Mouse (Mus musculus) hindbrain, embryonic 14.5 days (tissue): ENCODE data around the gene Adgrl3. TPM values are rescaled to one million over a fixed set of nuclear protein-coding genes. Genes with fewer than 3 reads are reported as not detected.

Source experiments
- ATAC-seq: fragments of 200-750 bp; cut with Nextera tagmentation; 2 replicates; pipeline ENCODE4 v1.8.0; 2017; ENCODE audit warnings: moderate number of reproducible peaks, mild to moderate bottlenecking, moderate TSS enrichment, moderate library complexity; ENCODE audit not compliant: low FRiP score
- DNase-seq: peaks from one replicate; pipeline ENCODE4 v3.0.0-alpha.2; 2015; ENCODE audit warnings: low spot score
- H3K27ac ChIP-seq: fragments of 300-500 bp; sonication (generic); 2 replicates; pipeline ENCODE4 v1.5.1; 2014; ENCODE audit warnings: mild to moderate bottlenecking, moderate library complexity
- H3K27me3 ChIP-seq: fragments of 300-500 bp; sonication (generic); 2 replicates; pipeline ENCODE4 v1.6.1; 2014; ENCODE audit warnings: mild to moderate bottlenecking, low read length, mixed read lengths; ENCODE audit not compliant: control insufficient read depth, insufficient read depth
- H3K36me3 ChIP-seq: fragments of 300-500 bp; sonication (generic); replicated peaks from 2 replicates; pipeline ENCODE4 v1.6.1; 2014; ENCODE audit not compliant: control insufficient read depth, insufficient read depth
- H3K4me1 ChIP-seq: fragments of 300-500 bp; sonication (generic); replicated peaks from 2 replicates; pipeline ENCODE4 v1.6.1; 2014; ENCODE audit warnings: antibody characterized with exemption, low read length, mixed read lengths; ENCODE audit not compliant: control insufficient read depth, insufficient read depth
- H3K4me2 ChIP-seq: fragments of 300-500 bp; sonication (generic); replicated peaks from 2 replicates; pipeline ENCODE4 v1.6.1; 2014; ENCODE audit warnings: mild to moderate bottlenecking, moderate library complexity
- H3K4me3 ChIP-seq: fragments of 300-500 bp; sonication (generic); replicated peaks from 2 replicates; pipeline ENCODE4 v1.5.1; 2014; ENCODE audit warnings: mild to moderate bottlenecking, low read length
- H3K9ac ChIP-seq: fragments of 300-500 bp; sonication (generic); 2 replicates; pipeline ENCODE4 v1.6.1; 2014
- H3K9me3 ChIP-seq: fragments of 300-500 bp; sonication (generic); 2 replicates; pipeline ENCODE4 v1.6.1; 2016; ENCODE audit warnings: low read length; ENCODE audit not compliant: control insufficient read depth
- WGBS: fragments of 180-500 bp; shearing (Covaris S2); extraction: QIAGEN DNeasy Blood & Tissue Kit; methylation state at CpG from one replicate; pipeline ENCODE4 v1.1.7; 2014; 5-methylcytosine and 5-hydroxymethylcytosine counted together
- polyA plus RNA-seq: library from polyadenylated mRNA; unstranded; fragments of >200 nt; fragmentation: Nextera tagmentation; extraction: Ambion mirVana; gene quantifications from 2 replicates; pipeline ENCODE4 v1.2.1, GENCODE M21; 2014

The Adgrl3 gene
- polyA plus RNA-seq, 1 experiment from 2014 or later = 77.7 TPM

DNA sequence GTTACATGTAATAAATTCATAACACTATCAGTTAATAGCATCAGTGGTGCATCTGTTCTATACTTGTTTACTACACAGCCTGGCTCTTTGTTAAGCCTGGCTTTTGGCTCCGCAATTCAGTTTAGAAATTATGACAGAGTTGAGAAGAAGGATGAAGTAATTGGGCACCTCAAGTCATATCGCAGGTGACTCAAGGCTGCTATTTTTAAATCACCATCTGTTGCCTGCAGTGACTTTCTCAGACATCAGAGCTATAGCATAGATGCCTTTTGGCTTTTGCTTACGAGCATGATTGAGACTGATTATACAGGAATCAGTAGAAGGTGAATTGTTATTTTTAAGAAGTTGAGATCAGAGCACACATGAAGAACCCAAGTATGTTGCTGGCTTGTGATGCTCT, 236.2 kb downstream of the Adgrl3 start:
- ATAC-seq = no peak
- WGBS = 85% methylated on average over 3 of the region's 3 CpGs
- no peak overlapping the region for H3K4me2 ChIP-seq

DNA sequence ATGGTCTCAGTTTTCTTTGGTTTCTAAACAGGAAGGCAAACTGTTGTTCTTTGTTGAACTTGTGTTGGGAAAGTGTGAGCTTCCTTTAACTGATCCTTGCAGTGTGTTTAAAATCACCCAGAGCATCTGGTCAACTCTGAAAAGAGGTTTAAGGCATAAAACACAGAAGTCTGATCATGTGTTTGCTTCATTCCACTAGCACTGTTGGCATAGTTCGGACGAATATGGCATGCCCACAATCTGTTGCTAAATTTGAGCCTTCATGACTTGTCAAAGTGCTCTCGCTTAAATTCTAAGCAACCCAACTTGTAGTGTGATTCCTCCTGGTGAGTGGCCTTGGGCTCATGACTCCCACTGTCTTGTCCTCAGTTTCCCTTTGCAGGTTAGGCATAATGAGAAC, 249.8 kb downstream of the Adgrl3 start:
- WGBS = 87% methylated on average over 3 of the region's 3 CpGs
- ATAC-seq (no peak), DNase-seq (no peak)
- no peaks in the 10 kb centered on the region; the same call in 1 of the 2 replicates for H3K4me1 ChIP-seq
- no peak overlapping the region for H3K4me2 ChIP-seq
- H3K27ac ChIP-seq = no peak overlapping the region
- no peaks in the 10 kb centered on the region for H3K9me3 ChIP-seq
- H3K4me3 ChIP-seq = no peak overlapping the region
- no peaks in the 10 kb centered on the region for H3K27me3 ChIP-seq
- no peak overlapping the region for H3K9ac ChIP-seq
- H3K36me3 ChIP-seq = no peaks in the 10 kb centered on the region

More for the DNA sequence above, 236.2 kb downstream of the Adgrl3 start:
- Histone ChIP-seq H3K9me3 (no peaks in the 10 kb centered on the region), H3K36me3 (no peaks in the 10 kb centered on the region), H3K27ac (no peak overlapping the region), H3K9ac (no peak overlapping the region), H3K27me3 (no peaks in the 10 kb centered on the region), H3K4me3 (no peak overlapping the region), H3K4me1 (no peaks in the 10 kb centered on the region)
- no peak for DNase-seq

DNA sequence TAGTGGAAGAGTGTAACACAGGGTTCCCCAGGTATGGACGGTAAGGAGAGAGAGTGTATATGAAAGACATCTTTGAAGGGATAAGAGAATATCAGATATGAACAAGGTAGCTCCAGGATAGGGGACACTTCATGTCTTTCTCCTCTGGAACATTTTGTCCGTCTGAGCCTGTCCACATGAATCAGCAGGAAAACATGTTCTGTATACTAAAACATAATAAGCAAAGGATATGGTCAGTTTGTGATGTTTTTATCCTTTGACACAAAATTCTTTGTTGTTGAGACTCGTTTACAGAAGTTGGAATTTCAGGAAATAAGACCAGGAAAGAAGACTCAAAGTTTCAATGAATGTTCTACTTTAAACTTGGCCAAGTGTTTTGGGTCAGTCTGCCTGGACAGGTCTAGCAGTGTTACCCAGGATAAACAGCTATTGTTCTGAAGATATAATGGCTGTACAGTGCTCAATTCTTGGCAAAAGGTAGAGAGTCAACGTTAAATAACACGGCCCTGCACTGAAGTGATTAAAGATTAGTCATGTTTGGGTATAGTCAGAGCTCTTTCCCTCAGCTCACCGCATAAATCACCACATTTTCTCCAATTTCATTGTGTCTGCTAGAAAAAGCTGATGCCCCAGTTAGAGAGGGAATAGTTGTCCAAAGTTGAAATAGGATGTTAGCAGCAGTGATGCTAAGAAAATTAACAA, 255.6 kb downstream of the Adgrl3 start:
- H3K9me3 ChIP-seq = no peaks in the 10 kb centered on the region
- WGBS = 63% methylated on average over 6 of the region's 6 CpGs
- no peak overlapping the region for H3K27ac ChIP-seq
- H3K9ac ChIP-seq = no peak overlapping the region
- no peak overlapping the region for H3K4me2 ChIP-seq
- DNase-seq (no peak), ATAC-seq (no peak)
- H3K27me3 ChIP-seq = no peaks in the 10 kb centered on the region
- no peaks in the 10 kb centered on the region for H3K36me3 ChIP-seq
- H3K4me3 ChIP-seq = no peak overlapping the region
- H3K4me1 ChIP-seq = no peaks in the 10 kb centered on the region; the same call in 1 of the 2 replicates

DNA sequence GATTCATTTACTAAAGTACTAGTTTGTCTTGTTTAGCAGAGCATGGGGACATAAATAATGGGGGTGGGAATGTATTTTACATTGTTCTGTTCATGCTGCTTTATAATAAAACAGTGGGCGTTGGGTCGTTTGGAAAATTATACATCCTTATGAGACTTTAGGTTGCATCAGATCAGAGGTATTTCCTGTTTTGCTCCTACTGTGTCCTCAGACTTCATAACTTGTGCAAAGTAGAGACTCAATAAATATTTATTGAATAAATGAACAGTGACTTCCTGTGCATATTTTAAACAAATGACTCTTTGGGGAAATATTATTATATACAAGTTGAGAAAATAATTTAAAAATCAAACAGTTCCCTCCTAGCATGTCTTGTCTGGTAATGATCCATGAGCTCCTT, 259.3 kb downstream of the Adgrl3 start:
- Histone ChIP-seq H3K9me3 (no peaks in the 10 kb centered on the region), H3K4me2 (no peak overlapping the region), H3K9ac (no peak overlapping the region), H3K36me3 (no peaks in the 10 kb centered on the region), H3K4me3 (no peak overlapping the region), H3K27me3 (no peaks in the 10 kb centered on the region), H3K27ac (no peak overlapping the region), H3K4me1 (peaks cover 4% of the 10 kb centered on the region; the same call in 1 of the 2 replicates)
- no peak for ATAC-seq
- no peak for DNase-seq
- WGBS = 73% methylated on average over 2 of the region's 2 CpGs

DNA sequence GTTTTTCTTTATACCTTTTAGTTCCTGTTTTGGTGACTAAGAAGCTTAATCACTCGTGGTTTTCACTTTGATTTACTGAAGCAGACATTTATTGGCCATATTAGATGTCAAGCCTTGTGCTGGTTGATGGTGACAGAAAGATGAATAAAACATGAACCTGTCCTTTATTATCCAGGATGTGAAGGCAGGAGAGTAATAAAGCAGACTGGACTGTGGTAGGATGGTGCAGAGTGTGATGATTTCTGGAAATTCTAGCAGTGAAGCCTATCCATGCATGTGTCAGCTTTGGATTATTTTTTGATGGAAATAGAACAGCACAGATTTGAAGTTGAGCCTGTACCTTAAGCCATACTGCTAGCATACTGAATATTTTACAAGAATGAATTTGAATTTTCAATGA, 265.7 kb downstream of the Adgrl3 start:
- Histone ChIP-seq H3K4me3 (no peak overlapping the region), H3K27me3 (no peaks in the 10 kb centered on the region), H3K9ac (no peak overlapping the region), H3K4me1 (peaks cover 4% of the 10 kb centered on the region; the same call in 1 of the 2 replicates), H3K9me3 (no peaks in the 10 kb centered on the region), H3K4me2 (no peak overlapping the region), H3K27ac (no peak overlapping the region), H3K36me3 (no peaks in the 10 kb centered on the region)
- DNase-seq (no peak), ATAC-seq (no peak)
- WGBS = 20% methylated on average over 1 of the region's 1 CpGs

DNA sequence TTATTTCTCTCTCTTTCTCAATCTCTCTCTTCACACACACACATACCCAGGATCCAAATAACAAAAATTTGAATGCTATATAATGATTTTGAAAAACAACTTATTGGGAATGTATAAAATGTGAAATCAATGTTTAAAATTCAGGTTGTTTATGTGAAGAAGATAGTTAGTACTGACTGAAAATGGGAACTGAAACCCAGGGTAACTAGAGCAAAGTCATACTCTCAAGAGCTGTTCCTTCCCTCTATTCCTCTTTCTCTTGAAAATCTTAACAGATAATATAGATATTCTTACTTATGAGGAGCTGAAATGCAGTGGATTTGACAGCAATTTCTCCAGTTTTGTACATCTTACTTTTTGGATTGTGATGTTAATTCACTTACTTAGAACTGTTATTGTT, 281.9 kb downstream of the Adgrl3 start:
- ATAC-seq = no peak
- Histone ChIP-seq H3K9ac (no peak overlapping the region), H3K4me2 (no peak overlapping the region), H3K4me3 (no peak overlapping the region), H3K36me3 (no peaks in the 10 kb centered on the region), H3K27ac (no peak overlapping the region), H3K9me3 (no peaks in the 10 kb centered on the region), H3K4me1 (no peaks in the 10 kb centered on the region), H3K27me3 (no peaks in the 10 kb centered on the region)
- no peak for DNase-seq

DNA sequence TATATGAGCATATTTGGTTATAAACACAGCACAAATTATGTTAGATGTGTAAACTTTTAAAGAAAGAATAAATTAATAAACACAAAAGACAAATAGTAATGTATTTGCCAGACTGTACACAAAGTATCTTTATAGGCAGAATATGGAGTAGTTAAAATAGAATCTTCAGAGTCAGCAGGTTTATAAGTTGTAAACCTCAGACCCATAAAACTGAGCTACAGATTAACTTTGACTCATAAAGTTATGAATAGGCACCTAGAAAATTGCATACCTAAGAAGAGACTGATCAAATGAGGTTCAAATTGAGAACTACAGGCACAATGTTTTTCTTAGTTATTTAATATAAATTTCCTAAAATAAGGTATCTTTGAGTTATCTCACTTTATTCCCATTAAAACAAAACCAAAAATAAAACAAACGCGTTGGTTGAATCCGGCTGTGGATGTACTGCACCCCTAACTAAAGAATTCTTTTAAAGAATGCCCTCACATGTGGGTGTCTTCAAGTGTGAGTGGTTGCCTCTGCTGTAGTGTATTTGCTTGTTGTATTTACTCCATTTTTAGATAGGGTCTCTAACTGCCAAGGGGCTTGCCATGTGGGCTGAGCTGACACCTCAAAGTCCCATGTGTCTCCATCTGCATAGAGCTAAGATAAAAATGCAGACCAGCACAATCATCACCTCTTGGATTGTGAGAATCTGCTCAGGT, 297.6 kb downstream of the Adgrl3 start:
- DNase-seq = no peak
- WGBS = 97% methylated on average over 3 of the region's 3 CpGs

DNA sequence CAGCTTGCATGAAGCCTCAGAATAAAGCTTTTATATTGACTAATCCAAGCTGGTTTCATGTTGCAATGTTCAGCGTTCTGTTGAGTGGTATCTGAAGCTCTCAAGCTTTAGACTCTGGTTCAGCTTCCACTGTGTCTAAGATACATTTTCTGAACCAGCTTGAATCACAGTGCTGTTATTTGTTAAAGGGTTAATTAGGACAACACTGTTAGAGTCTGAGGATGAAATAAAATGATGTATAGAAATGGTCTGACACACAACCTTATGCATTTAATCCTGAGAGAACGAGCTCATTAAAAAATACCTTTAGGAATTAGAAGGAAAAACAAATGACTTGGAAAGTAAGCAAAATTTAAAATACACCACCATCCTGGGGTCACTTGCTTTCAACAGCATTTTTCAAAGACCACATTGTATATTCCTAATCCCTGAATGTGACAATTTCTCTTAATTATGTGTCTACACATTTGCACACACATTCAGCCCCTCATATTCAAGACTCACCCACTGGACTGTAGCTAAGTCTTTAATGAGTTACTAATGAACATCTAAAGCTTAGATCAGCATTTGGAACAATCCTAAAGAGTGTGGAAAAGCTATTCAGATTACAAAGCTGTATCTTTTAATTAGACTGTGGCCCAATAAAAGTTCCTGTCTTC, 301.5 kb downstream of the Adgrl3 start:
- Histone ChIP-seq H3K9ac (no peak overlapping the region), H3K36me3 (no peaks in the 10 kb centered on the region), H3K27me3 (no peaks in the 10 kb centered on the region), H3K9me3 (no peaks in the 10 kb centered on the region), H3K4me1 (0 out of 2 replicates have a peak, but pooled peaks cover 7% of the 10 kb centered on the region), H3K4me2 (no peak overlapping the region), H3K27ac (no peak overlapping the region), H3K4me3 (no peak overlapping the region)
- 81% methylated on average over 2 of the region's 2 CpGs for WGBS
- ATAC-seq = no peak
- no peak for DNase-seq

More for the DNA sequence above, 297.6 kb downstream of the Adgrl3 start:
- H3K4me1 ChIP-seq = 0 out of 2 replicates have a peak, but pooled peaks cover 7% of the 10 kb centered on the region
- H3K4me3 ChIP-seq = no peak overlapping the region
- no peak overlapping the region for H3K4me2 ChIP-seq
- ATAC-seq = no peak
- H3K9ac ChIP-seq = no peak overlapping the region
- no peaks in the 10 kb centered on the region for H3K36me3 ChIP-seq
- no peak overlapping the region for H3K27ac ChIP-seq
- H3K27me3 ChIP-seq = no peaks in the 10 kb centered on the region
- no peaks in the 10 kb centered on the region for H3K9me3 ChIP-seq

DNA sequence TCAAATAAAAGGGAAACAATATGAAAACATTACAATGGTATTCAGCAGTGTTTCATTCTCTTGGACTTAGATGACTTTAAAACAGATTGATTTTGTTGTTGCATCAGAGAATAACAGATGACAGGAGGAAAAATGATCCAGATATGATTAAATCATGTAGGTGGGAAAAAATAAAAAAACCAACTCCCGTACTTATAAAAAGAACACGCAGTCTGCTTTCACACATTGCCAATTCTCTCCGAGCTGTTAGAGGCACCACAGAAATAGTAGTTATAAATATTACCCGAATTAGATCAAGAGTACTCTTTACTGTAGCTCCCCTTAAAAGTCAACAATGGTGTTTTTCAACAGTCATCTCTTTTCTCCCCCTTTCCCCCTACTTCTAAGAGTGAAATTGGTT, 302.1 kb downstream of the Adgrl3 start:
- Histone ChIP-seq H3K4me1 (0 out of 2 replicates have a peak, but pooled peaks cover 7% of the 10 kb centered on the region), H3K4me3 (no peak overlapping the region), H3K27ac (no peak overlapping the region), H3K27me3 (no peaks in the 10 kb centered on the region), H3K4me2 (no peak overlapping the region), H3K36me3 (no peaks in the 10 kb centered on the region), H3K9me3 (no peaks in the 10 kb centered on the region), H3K9ac (no peak overlapping the region)
- no peak for ATAC-seq
- WGBS = 84% methylated on average over 4 of the region's 4 CpGs
- DNase-seq = no peak
